Mouse (Mus musculus) kidney, adult 2 months (tissue): ENCODE results near the gene Ankrd6.

ENCODE experiments used
- CTCF ChIP-seq: fragments of 200-500 bp; conservative IDR thresholded peaks from 2 replicates; pipeline ENCODE4 v1.5.1; 2011; ENCODE audit warnings: low read depth, mild to moderate bottlenecking, control low read depth, low read length, moderate library complexity, mixed read lengths; ENCODE audit not compliant: insufficient read depth, insufficient read length
- POLR2A ChIP-seq: fragments of 200-500 bp; IDR thresholded peaks from one replicate; pipeline ENCODE4 v1.6.1; 2011; ENCODE audit warnings: low read depth, low read length, control low read depth

GRCm38 (mm10) chr4:32872189-32872749 is 78.4 kb downstream of the Ankrd6 start:
- TF ChIP-seq POLR2A (no peak), CTCF (no peak)
